Mouse (Mus musculus) ES-Bruce4 (cell line): Measurements from ENCODE around the gene Ddx59.

Experiments
- CTCF ChIP-seq: IDR thresholded peaks from one replicate; pipeline ENCODE4 v1.8.1; 2011; ENCODE audit warnings: low read depth, low read length
- EP300 ChIP-seq: IDR thresholded peaks from 2 replicates; pipeline ENCODE4 v1.6.1; 2011; ENCODE audit warnings: low read depth, low read length; ENCODE audit not compliant: insufficient read depth
- POLR2A ChIP-seq: IDR thresholded peaks from one replicate; pipeline ENCODE4 v1.8.1; 2011; ENCODE audit warnings: low read length; ENCODE audit not compliant: insufficient read depth

DNA sequence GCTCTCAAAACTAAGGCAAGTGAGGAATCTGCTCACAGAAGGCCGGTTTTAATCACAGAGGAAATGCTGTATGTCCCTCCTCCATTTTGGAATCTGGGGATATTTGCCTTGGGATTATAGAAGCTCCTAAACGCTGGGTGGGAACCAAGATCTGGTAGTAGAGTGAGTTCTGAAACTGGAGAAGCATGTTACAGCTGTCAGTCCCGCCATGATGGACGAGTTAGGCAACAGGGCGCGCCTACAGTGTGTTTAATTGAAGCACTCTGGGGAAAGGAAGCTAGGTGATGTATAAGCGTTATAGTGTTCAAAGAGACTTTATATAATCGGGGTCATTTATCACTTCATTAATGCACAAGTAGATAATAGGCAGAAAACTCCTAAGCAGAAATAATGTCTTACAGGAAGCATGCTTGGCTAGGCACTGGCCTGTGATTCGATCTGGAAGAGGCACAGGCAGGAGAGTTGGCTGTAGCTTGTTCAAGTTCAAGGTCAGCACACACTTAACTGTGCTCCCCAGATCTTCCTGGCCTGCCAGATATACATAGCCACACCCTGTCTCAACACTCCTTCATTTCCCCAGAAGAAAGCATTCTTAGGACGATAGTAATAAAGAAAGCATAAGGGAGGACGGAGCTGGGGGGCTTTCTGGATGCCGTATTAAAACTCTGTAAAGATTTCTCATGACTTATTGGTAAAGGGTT lies 29.6 kb downstream of the Ddx59 start:
- TF ChIP-seq EP300 = no peak
- TF ChIP-seq CTCF = no peak
- TF ChIP-seq POLR2A = no peak
